ENCODE assay signal across 8 mouse cellular contexts in genomic region chr8:46470792-46471781, GRCm38 (mm10). TPM values are rescaled to one million over a fixed set of nuclear protein-coding genes. Genes with fewer than 3 reads are reported as not detected.
DNase-seq lines count a peak whose midpoint lies in the region; ATAC-seq lines count a peak whose summit lies in the region.

Gene Acsl1 (plus strand): TSS chr8:46471037.

- no peaks in the 10 kb centered on the region for H3K27me3 ChIP-seq in megakaryocyte, embryonic 14.5 days (replicated peaks)

- H3K4me3 ChIP-seq in megakaryocyte, embryonic 14.5 days (replicated peaks), result peak within 1 kb of the TSS; percentile 97

- peak; percentile 81 for ATAC-seq in activated CD4-positive, CD25-positive, alpha-beta regulatory T cell, adult 4 months
- ATAC-seq in common myeloid progenitor, adult 5-6 weeks (replicated peaks; ENCODE audit: low read depth, poor library complexity, severe bottlenecking), result peak; percentile 85

- H3K36me3 ChIP-seq in megakaryocyte, embryonic 14.5 days (replicated peaks; ENCODE audit: low read length), result peaks cover 3% of the 10 kb centered on the region

- no peaks in the 10 kb centered on the region for H3K9me3 ChIP-seq in megakaryocyte, embryonic 14.5 days

- DNase-seq in gastrocnemius, adult 8-10 months (ENCODE audit: low spot score in 2 of 2), result peak; percentile 99
- DNase-seq in hindlimb bud, embryonic 11.5 days (ENCODE audit: extremely low spot score, low read depth, low spot score), result peak; percentile 83
- DNase-seq in left cerebral cortex, adult 8-10 months (ENCODE audit: low spot score in 2 of 2), result peak; percentile 87 to 97
- DNase-seq in right cerebral cortex, postnatal 25 days, result peak; percentile 97
- DNase-seq in urinary bladder, postnatal 4 days (ENCODE audit: low spot score in 2 of 2), result peak; percentile 98 to 100

- H3K4me1 ChIP-seq in megakaryocyte, embryonic 14.5 days, result peaks cover 54% of the 10 kb centered on the region

RNA-seq across cellular contexts. Expression of gene Acsl1, which starts in this region (rescaled TPM):
- polyA plus RNA-seq in activated CD4-positive, CD25-positive, alpha-beta regulatory T cell, adult 4 months (2017; shearing (Covaris generic)), result 1 to 10 TPM; 8.1 to 9.7 TPM
- total RNA-seq in common myeloid progenitor, adult 5-6 weeks (2017), result 70.3 and 103 TPM in 2 replicates
- 100 to 1,000 TPM; 225 to 268 (median 235) TPM for total RNA-seq in gastrocnemius, adult 8-10 months (2022)
- total RNA-seq in left cerebral cortex, adult 8-10 months (2022), result 10 to 100 TPM; 50.1 to 55.8 (median 53.3) TPM
- polyA plus RNA-seq in megakaryocyte, embryonic 14.5 days (2012; ENCODE audit: insufficient read depth, low replicate concordance), result 2.6 and 8.5 TPM in 2 replicates

Comparison
In these comparisons a context has a peak if more than half of its experiments do, and no peak if none do; other contexts are left out.
1. Peak in every context shown above with its lines: DNase-seq, ATAC-seq and H3K4me3 ChIP-seq.